Mouse (Mus musculus) adrenal gland (tissue): Measurements from ENCODE around the gene Mettl9.

Source experiments
- intact Hi-C: fragments of 180-260 bp; cut with DNase I; formaldehyde crosslinking; loops from one replicate; pipeline ENCODE4 v1.15.1; 2025

Mettl9 gene

GRCm38 (mm10) chr7:121090748-121091147, 56.5 kb downstream of the Mettl9 start:
- intact Hi-C loops = no loop called here

DNA sequence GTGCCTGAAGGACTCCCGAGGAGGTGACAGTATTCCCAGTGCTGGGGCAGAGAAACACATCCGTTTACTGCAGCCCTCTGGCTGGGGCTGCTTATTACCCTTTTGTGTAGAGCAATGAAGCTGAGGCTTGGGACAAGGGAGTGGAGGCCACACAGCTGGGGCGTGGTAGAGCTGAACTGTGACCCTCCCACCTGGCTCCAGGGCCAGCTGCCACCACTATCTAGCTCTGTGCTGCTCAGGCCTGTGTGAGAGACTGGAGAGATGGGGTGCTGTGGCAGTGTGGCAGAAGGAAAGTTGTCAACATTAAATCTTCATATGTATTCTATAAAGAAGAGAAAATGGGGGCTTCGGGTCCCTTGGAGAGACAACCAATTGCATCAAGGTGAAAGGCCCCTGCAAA, 58.8 kb downstream of the Mettl9 start:
- intact Hi-C loops = no loop called here

DNA sequence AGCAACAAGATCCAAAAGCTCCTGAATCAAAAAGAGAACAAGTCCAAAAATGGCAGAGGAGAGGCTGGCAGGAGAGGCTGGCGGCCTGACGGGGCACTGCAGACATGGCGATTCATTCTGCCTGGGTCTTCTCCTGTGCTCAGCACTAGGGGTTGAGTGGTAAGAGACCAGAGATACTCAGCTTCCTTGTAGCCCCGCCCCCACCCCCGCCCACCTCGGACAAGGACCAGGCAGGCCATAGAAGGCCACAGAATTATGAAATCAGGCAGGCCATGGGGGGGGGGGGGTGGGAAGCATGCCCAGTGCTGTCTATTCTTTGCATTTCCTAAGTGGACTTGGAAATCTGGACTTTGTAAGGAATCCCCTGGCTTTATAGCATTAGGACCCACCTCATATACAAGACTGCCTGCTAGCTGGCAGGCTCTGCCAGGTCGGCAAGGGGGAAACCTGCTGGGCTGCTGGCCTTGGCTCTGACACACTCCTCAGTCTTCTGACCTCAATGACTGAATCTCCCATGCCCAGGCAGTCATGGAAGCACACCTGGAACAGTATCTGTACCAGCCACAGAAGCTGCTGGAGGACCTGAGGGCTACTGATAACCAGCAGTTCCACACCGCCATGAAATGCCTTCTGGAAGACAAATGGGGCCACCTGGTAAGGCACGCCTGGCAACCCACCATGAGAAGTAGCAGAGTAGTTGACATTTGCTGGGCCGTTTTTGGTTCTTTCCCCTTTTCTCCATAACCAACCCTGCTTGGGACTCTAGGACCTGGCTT, 64.6 kb downstream of the Mettl9 start:
- intact Hi-C loops = no loop called here

DNA sequence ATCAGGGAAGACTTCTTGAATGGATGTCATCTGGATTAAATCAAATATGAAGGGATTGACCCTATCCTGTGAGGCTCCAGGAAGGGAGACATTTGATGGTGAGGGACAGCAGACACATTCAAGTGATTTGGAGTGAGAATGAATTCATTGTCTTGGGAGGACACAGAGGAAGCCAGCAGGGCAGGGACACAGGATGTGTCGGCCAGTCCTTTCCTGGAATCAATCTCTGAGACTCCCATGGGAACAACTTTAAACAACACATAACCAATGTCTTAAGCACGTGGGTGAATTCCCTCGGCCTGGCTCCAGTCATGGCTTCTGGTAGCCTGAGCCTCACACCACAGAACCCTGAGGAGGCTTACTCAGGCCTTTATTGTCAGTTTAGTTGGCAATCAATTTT, 73.6 kb downstream of the Mettl9 start:
- intact Hi-C loops = no loop called here

DNA sequence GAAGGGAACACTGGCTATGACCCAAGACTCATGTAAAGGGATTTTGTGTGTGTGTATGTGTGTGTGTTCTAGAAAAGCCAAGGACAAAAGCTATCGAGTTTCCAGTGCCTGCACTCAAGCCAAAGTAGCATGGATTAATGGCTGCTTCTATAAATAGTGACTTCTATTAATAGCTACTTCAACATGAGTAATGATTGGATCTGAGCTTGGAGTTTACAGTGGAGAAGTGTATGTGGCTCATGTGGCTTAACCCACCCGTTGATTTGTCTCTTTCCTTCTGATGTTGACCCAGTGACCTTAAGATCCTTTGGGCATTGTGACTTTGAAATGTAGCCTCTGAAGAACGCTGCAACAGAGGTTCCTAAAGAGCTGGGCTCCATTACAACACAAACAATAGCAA, 77.1 kb downstream of the Mettl9 start:
- intact Hi-C loops = loop anchor here (10.0 kb wide), 1 partner anchor 277 kb away; no protein-coding TSS in a partner anchor

DNA sequence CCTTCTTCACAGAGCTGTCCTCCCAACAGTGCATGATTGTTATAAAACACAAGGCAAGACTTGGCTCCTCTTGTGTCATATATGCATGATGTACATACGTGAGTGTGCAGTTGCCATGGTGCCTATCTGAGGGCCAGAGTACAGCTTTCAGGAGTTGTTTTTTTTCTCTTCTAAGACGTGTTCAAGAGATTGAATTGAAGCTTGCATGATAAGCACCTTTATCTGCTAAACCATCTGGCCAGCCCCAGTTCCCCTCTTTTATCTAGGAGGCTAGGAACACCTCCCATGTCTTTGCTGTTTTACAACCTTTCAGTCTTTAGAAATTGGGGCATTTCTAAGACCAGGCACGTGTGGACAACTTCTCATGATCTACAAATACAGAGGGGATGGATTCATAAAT, 77.5 kb downstream of the Mettl9 start:
- intact Hi-C loops = loop anchor here (10.0 kb wide), 1 partner anchor 277 kb away; no protein-coding TSS in a partner anchor

DNA sequence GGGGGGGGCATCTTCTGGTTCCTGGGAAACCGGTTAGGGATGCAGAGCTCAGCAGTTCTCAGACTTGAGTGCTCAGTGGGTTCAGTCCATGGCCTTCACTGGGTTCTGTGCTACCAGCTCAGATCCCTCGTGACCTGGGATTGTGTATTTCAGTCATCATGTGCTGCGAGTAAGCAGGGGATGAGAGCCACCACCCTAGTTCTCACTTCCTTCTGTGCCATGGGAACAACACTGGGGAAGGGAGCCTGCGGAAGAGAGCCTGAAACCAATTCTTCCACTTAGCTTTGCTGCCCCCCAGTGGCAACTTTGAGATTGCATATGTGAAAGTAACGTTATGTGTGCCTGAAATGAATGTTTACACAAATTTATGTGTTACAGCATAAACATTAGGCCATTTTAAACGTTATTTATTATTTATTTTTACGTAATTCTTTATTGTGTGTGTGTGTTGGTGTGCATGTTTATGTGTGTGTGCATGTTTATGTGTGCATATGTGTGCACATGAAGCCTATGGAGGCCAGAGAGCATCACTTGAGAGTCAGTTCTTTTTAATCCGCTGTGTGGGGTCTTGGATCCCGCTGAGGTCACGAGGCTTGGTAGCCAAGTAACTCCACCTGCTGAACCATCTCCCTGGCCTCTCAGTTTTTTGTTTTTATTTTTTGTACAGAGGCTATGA, 86.0 kb downstream of the Mettl9 start:
- intact Hi-C loops = loop anchor here (1.0 kb wide), 1 partner anchor 43 kb away; no protein-coding TSS in a partner anchor
